Mouse (Mus musculus) embryo, embryonic 11.5 days (tissue): Measurements from ENCODE around the gene Flywch1.
A peak's percentile ranks its signal among the peaks of the same experiment; 100 is the strongest.

Source experiments
- DNase-seq: peaks from one replicate; pipeline ENCODE4 v3.0.0-alpha.2; 2012; ENCODE audit warnings: low read depth, low spot score

Gene Flywch1

GRCm38 (mm10) chr17:23771284-23772218 lies at the start of gene Flywch1:
Gene Flywch1 (minus strand): TSS chr17:23771602.
- peak; percentile 97 for DNase-seq

DNA sequence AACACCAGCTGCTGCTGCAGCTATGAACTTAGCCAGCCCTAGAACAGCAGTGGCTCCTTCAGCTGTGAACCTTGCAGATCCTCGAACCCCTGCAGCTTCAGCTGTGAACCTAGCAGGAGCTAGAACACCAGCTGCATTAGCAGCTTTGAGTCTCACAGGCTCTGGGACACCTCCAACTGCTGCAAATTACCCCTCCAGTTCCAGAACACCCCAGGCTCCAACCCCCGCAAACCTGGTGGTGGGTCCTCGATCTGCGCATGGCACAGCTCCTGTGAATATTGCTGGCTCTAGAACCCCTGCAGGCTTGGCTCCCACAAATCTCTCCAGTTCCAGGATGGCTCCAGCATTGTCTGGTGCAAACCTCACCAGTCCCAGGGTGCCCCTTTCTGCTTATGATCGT lies 49.3 kb upstream of the Flywch1 start:
- no peak for DNase-seq

DNA sequence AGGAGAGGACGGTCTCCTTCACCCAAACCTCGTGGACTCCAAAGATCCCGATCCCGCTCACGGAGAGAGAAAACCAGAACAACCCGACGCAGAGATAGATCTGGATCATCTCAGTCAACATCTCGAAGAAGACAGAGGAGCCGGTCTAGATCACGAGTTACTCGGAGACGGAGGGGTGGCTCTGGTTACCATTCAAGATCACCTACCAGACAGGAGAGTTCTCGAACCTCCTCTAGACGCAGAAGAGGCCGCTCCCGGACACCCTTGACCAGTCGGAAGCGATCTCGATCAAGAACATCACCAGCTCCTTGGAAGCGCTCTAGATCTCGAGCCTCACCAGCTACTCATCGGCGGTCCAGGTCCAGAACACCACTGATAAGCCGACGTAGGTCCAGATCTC lies 47.8 kb upstream of the Flywch1 start:
- no peak for DNase-seq

GRCm38 (mm10) chr17:23818579-23818978 lies 47.2 kb upstream of the Flywch1 start:
- no peak for DNase-seq

GRCm38 (mm10) chr17:23815641-23816040 lies 44.2 kb upstream of the Flywch1 start:
- no peak for DNase-seq

- DNase-seq: no peak
These were observed 36.5 kb upstream of the Flywch1 start for GRCm38 (mm10) chr17:23807918-23808317.

- DNase-seq: no peak
These were observed 35.5 kb upstream of the Flywch1 start for GRCm38 (mm10) chr17:23806867-23807266.

GRCm38 (mm10) chr17:23804426-23805085 lies 33.2 kb upstream of the Flywch1 start:
- DNase-seq: no peak

GRCm38 (mm10) chr17:23803366-23804041 lies 32.1 kb upstream of the Flywch1 start:
- DNase-seq: peak; percentile 86

DNA sequence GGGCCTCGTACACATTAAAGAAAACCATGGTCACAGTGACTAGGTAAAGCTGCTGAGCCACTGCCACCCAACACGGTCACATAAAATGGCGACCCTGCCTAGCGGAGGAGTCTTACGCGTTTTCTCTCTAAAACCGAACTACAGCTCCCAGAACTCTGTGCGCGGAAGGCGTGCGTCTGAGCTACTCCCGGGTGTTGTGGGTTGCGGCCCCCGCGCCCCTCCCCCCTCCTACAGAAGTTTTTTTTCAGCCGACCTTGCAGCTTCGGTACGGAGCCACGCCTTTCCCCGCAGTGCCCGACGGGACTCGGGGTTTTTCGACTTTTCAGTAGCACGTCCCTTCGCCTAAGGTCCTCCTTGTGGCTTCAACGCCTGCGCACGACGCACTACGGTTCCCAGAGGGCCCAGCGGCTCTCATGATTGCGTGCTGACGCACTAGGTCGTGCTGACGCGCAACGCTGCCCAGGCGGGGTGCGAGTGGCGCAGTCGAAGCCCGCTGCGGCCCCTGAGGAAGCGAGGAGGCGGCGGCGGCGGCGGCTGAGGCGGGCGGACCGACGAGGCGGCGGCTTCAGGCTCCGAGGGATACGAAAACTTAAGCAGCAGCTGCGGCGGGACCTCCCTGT lies 31.5 kb upstream of the Flywch1 start:
- peak; percentile 96 for DNase-seq

GRCm38 (mm10) chr17:23801627-23802026 lies 30.2 kb upstream of the Flywch1 start:
- no peak for DNase-seq

DNA sequence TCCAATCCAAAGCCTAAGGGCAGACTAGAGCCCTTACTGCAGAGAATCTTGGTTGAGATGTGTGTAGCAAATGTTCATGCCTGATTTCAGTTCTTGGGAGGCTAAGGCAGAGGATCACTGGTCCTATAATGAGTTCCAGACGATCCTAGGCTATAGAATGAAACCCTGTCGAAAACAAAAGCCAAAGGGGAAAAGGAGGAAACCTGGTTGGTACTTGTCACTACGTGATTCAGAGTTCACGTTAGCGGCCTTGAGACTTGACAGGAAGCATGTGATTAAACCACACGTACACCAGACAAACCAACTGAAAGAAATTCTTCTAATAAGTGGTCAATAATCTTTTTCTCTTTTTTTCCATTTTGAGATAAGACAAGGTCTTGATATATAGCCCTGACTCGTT lies 25.9 kb upstream of the Flywch1 start:
- DNase-seq: no peak

DNA sequence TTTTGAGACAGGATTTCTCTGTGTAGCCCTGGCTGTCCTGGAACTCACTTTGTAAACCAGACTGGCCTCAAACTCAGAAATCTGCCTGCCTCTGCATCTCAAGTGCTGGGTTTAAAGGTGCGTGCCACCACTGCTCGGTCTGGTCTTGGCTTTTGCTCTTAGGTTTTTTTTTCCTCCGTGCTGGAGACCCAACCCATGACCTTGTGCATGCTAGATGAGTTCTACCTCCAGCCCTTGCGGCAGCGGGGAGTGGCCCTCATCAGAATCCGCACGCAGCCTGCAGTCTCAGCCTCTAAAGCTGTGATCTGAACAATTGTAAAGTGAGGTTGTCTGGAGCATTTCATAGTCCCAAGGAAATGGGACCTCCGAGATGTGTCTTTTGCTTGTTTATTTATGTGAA lies 23.9 kb upstream of the Flywch1 start:
- DNase-seq: no peak

- DNase-seq: no peak
These were observed 19.6 kb upstream of the Flywch1 start for GRCm38 (mm10) chr17:23791079-23791357.

DNA sequence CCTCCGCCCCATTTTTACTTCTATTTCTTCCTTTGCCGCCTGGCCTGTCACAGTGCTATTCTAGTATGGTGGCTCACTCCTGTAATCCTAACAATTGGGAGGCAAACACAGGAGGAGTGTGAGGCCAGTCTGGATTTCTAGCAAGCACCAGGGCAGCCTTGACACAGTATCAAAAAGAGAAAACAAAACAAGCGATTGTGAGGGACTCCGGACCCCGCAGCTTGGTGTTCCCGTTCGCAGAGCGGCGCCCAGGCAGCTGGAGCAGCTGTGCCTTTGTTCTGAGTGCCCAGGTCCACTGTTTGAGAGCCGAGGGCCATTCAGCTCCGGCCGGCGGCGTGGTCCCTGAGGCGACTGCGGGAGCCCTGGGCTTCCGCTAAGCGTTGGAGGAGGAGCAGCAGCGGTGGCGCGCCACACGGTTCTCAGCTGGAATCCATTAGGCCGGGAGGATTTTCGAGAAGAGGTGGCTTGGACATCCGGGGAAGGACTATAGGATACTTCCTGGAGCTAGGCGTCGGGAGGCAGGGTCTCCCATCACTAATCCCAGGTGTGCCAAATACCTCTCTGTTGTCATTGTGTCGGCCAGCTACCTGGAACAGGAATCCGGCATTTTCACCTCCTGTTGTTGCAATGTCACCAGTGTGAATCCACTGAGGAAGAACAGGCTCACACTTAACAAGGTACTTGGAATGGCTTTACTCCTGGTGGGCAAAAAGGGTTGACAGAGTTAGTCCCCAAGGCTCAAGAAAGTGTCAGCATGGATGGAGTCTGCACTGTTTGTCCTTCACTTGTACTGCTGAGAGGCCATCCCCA lies 19.1 kb upstream of the Flywch1 start, which contains the start of gene Srrm2:
Srrm2 (plus strand) TSS at position 264 of the 810 bp plus-strand sequence.
- DNase-seq: peak; percentile 46

DNA sequence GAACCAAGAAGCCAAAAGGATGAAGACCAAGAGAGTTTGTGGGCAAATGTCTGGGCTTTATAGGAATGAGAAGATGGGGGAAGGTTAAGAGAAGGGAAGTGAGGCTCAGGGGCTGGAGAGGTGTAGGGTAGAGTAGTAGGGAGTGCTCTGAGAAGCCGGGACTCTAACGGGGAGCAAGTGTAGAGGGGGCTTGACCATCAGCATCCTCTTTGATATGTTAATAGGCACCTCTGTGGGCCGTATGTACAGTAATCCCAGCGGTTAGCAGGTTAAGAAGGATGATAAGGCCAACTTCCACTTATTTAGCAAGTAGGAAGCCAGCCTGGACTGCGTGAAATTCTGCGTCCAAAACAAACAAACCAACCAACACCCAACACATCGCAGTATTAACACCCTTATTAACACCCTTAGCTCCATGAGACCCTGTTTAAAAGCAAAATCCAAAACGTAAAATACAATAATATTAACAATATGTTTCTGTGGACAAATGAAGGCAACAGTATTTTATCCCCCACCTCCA lies 18.4 kb upstream of the Flywch1 start:
- no peak for DNase-seq

DNA sequence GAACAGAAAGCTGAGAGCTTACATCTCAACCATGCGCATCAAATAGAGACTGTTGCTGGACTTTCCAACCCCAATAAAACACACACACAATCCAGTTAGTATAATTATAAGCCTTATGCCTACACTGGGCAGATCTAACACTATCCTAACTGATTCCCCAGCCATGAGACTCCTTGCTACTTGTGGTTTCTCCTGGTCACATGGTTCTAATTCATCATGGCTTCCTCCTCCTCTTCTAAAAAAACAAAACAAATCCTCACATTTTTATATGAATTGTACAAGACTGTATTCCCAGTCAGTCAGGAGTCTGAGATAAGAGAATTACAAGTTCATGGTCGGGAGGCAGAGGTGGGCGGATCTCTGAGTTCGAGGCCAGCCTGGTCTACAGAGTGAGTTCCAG lies 17.6 kb upstream of the Flywch1 start:
- no peak for DNase-seq

GRCm38 (mm10) chr17:23786510-23786931 lies 15.1 kb upstream of the Flywch1 start:
- no peak for DNase-seq

GRCm38 (mm10) chr17:23785561-23786471 lies 14.4 kb upstream of the Flywch1 start, which contains the start of gene Flywch2:
Gene Flywch2 (minus strand): TSS chr17:23786081.
- DNase-seq: peak; percentile 80

GRCm38 (mm10) chr17:23783352-23783751 lies 11.9 kb upstream of the Flywch1 start:
- DNase-seq: no peak
